Mouse (Mus musculus): ENCODE measurements at regions not wholly inside any gene's neighbourhood (a gene's known extent, or its start where the extent isn't known, plus 50 kb on each side); places are given as distances from the start of the nearest gene placed in this dataset.
"Not testable (repeated sequence)": the region's sequence is repeated elsewhere in the genome, so short reads cannot be mapped to it uniquely, and the experiment has no call there.

DNA sequence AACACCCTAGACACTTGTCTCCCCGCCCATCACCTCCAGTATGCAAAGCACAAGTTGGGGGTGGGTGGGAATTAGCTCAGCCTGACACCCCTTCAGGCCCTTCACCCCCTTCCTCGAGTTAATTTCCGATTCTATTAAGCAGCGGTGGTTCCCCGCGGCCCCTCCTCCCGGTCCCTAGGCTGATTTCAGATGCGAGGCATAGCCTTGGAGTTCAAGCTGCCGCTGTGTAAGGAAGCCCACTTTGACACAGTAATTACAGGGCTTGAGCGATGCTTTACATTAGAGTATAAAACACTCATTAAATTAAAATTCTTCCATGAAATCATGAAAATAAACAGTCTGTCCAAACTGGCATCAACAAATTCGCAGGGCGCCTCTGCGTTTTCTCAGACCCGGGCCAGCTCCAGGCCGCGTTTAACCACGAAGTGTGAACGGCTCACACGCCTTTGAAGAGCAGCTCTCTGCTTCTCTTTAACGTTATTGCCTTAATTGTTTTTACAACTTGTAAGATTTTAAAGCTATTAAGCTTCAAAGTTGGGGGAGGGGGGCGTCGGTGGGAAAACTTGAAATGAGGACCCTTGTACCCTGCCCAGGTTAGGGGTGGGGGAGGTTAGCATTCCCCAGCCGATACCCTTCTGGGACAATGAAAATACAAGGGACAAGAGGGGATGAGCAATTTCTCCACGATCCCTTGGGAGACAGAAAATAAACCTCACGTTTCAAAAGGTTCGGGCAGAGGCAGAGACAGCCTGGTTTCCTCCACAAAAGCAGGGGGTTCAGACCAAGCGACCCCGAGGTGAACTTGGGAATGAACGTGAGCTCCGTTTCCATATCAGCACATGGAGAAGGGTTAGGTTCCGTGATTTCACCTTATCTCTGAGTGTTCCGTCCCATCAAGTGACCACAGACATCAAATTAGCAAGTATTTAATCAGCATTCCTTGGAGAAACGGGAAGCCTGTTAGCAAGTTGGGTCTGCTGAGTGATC lies 114.4 kb downstream of the Dicer1 start:
- no peak for DNase-seq

DNA sequence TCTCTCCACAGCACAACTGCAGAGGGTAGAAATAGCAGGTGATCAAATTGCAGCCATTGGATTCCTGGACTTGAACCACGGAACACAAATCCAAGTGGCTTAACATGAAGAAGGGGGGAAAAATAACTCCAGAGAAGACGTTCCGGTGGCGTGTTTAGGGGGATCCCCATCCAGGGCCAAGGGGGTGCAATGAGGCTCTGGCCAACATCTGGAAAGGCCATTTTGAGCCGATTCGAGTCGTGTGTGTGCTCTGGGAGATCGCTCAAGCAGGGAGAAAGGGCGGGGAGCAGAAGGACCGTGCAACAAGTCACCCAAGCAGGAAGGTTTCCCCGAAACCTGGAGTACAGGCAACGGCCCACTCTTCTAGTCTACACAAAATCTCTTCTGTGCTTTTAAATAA lies 115.3 kb downstream of the Dicer1 start:
- DNase-seq = no peak

DNA sequence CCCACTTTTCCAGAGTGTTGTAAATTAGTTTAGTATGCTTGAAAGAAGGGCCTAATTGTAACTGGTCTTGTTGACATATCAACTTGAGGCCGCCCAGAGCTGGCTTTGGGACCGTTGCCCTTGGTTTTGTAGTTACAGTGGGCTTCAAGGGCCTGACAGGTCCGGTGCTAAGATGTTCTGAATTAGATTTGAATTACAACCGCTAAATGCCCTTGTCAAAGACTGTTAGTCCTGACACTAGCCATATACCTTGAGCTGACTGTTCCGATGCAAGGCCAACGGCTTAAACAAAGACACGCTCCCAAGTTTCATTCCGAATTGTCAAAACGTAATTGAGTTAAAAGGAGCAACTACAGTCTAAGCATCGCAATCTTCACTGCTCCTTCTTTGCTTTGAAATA lies 116.9 kb downstream of the Dicer1 start:
- no peak for DNase-seq

- DNase-seq = no peak
These were observed 121.2 kb downstream of the Dicer1 start for GRCm38 (mm10) chr12:104630590-104630989.

DNA sequence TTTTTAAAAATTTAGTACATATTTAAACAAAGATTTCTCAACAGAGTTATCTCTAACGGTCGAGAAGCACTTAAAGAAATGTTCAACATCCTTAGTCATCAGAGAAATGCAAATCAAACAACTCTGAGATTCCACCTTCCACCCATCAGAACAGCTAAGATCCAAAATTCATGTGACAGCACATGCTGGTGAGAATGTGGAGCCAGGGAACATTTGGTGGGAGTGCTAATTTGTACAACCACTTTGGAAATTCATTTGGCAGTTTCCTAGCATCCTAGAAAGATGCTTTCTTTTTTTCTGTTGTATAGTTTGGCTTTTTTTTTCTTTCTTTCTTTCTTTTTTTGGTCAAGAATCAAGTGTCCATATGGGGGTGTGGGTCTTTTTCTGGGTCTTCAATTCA lies 122.3 kb downstream of the Dicer1 start:
- no peak for DNase-seq

- DNase-seq = no peak
These were observed 125.7 kb downstream of the Dicer1 start for GRCm38 (mm10) chr12:104626054-104626453.

DNA sequence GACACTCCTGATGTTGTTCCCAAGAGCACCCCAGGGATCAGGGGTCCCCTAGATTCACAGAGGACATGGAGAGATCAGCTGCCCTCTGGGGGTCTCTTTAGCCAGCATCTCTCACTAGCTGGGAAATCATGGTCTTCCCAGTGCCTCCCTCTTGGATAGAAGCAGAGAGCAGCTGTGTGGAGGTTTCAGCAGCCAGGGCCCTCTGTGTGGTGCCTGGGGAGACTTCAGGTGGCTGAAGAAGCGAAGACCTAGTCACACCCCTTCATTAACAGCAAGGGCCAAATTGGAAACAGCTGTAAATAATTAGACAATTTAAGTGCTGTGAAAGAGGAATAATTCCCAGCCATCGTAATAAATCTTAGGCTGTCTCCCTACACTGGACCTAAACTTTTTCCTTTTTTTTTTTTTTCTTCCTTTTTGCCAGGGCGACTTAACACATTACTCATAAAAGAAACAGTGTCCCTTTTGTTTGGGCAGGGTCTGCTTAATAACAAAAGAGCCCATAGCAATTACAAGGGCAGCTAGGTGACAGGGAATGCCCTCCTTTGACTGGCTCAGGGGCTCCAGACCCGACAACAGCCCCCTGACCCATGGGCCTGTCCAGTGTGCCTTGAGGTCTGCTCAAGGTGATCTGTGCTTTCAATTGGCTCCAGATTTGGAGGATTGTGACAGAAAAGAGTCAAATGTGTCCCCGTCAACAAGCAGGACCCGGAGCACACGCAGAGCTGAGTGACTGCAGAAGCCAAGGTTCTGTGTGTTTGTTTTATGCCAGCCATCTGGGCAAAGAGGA lies 127.7 kb downstream of the Dicer1 start:
- DNase-seq = no peak

DNA sequence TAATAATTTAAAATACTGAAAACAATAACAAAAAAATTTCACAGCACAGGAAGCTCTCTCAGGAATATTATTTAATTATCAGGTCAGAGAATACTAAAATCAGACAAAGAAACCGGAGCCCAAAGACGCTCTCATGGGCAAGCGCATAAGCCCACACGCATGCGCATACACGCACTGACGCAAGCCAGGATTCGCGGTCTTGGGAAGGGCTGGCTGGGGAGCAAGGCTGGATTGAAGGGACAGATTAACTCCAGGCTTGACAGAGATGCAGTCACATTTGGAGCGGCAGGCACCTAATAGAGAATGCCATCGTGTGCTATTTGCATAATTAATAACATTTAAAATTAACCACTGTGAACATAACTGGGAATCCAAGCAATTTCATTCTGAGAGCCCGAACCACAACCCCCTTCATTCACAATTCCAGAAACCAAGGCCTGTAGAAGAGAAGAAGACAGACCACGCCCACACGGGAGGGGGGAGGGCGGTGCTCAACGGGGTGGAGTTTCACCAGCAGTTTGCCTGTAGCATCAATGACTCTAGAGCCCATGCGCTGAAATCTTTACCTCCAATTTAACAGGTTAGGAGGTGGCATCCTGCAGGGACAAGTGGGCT lies 134.5 kb downstream of the Dicer1 start:
- peak in 1 of 2 experiments; percentile 23 for DNase-seq

- DNase-seq = no peak
These were observed 137.5 kb downstream of the Dicer1 start for GRCm38 (mm10) chr12:104614240-104614639.

DNA sequence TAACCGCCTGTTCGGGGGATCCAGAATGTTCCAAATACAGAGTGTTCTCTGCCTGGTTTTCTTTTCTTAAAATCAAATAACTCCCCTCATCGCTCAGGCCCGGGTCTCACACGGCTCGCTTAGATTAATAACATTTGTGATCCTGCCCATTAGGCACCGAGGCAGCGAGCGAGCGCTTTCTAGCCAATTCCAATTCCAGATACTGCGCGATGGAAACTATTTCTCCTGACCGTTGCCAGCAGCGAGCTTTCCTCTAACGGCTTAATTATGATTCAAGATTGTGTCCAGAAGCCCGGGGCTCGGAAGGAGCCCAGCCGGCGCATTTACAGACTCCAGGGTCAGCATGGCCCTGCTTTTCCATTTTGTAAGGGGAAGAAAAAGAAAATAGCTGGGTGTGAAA lies 136.6 kb upstream of the Gsc start:
- DNase-seq = no peak

DNA sequence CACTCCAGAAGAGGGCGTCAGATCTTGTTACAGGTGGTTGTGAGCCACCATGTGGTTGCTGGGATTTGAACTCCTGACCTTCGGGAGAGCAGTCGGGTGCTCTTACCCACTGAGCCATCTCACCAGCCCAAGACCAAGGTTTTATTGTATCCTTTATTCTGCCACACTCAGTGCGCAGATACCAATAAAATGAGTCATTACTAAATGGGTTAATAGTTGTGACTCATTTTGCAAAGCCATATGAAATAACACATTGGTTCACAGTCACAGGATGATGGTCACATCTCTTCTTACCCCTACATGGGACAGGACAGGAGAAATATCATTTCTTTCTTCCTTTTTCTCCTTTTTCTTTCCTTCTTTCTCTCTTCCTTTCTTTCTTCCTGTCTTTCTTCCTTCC lies 135.8 kb upstream of the Gsc start:
- not testable (repeated sequence) for DNase-seq

DNA sequence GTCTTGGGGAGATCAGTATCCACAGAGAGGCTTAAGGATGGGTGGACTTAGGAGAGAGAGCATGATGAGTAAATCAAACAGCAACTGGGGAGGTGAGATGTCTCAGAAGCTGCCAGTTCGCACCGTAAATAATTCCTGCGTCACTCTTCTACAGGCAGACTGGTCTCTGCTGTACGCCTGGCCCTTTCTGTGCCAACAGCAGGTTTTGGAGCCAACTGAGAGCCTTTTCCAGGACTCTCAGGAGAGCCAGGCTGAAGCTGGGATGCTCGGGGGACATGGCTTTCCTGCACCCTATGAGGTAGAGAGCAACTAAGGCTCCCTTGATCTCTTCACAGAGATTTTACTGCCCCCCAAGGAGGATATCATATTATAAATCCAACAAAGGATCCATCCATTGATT lies 134.3 kb upstream of the Gsc start:
- DNase-seq = no peak

- no peak for DNase-seq
These were observed 132.6 kb upstream of the Gsc start for GRCm38 (mm10) chr12:104605535-104606399.

DNA sequence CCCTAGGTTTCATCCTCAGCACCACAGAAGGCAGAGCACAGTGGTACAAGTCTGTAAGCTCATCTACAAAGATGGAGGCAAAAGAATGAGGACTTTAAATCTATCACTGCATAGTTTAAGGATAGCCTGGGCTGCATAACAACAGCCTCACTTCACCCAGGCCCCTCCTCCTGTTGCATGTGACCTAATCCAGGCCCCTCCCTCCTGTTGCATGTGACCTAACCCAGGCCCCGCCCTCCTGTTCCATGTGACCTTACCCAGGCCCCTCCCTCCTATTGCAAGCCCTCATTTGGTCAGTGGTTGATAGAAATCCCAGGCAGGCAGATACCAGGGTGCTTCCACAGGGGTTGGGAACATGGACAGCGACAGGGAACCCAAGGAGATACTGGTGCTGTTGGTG lies 124.9 kb upstream of the Gsc start:
- DNase-seq = no peak

- DNase-seq = no peak
These were observed 120.5 kb upstream of the Gsc start for GRCm38 (mm10) chr12:104593526-104594155.

DNA sequence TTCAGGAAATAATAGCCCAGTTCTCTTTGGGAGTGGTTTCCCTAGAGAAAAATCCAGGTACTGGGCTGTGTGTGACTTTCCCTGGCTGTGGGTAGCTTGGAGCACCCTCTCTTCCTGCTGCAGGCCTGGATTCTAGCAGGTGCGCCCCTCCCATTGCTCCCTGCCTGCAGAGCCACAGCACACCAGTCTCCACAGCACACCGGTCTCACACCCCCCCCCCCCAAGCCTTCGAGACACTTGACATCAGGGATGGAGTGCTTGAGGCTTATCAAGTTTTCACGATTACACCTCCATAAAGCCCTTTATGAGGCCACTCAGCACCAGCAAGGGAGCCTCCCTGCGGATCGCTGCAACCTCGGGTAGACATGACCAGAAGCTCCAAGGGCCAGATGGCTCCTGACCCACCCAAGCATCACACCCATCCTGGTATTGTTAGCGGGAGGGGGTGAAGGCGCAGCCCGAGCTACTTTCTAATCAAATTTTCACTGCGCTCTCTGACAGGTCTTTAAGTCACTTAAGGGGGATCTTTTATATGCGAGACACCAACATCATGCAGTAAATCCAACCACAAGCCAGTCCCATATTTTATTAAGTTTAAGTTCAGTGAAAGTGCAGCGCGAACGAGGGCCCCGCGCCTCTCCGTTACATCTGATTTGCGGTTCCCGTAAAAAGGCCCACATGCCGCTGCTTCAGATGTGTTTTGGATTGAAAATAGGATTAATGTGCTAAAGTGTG lies 119.8 kb upstream of the Gsc start:
- DNase-seq = no peak

DNA sequence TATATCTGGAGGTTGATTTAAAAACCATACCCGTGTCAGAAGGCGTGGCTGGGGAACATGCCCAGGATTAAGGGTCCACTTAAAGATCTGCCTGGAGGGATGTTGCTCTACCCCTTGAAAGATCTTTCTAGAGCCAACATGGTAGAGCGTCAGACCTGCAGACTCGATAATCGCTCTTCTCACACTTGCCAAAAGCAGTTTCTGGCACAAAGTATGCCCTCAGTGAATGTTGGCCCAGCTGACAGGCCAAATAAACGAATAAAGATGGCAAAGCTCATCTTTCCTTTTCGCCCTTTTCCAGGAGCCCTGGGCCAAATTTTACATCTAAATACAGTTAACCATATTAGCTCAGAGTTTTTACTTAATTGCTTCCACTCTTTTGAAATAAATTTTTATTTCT lies 118.4 kb upstream of the Gsc start:
- DNase-seq = no peak

- DNase-seq = no peak
These were observed 117.2 kb upstream of the Gsc start for GRCm38 (mm10) chr12:104590291-104590690.

DNA sequence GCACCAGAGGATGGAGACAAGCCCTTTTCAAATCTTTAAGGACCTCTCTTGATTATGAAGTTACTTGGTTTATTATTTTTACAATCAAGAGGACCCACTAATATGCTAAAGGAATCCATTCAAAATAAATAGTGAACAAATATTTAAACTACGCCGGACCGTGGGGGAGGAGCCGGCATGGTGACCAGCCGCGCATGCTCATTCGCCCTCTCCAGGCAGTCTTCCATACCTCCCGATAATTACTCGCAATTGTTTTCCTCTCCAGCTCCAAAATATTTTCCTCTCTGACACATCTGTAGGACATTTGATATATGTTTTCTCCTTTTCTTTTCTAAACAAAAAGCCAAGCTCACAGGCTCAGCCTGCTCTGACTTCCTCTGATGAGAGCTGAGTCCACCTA lies 111.3 kb upstream of the Gsc start:
- no peak for DNase-seq

DNA sequence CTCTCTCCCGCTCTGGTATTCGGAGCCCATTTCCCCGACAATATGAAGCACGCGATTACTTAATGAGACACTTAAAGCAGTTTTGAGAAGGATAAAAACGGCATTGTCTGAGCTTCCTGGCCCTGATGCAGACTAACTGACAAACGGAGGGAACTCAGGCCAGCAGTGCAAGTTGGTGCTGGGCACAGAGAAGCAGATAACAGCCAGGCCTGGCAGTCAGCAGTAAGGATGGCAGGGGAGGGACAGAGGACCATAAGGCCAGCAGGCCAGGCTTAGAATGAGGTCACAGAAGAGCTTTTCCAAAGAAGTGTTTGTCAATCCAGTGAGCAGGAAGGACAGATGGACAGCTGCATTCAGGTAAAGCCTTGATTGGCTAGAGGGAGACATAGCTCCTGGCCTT lies 107.7 kb upstream of the Gsc start:
- DNase-seq = no peak

- no peak for DNase-seq
These were observed 94.5 kb upstream of the Gsc start for GRCm38 (mm10) chr12:104567622-104568021.
